Mouse (Mus musculus) skeletal muscle tissue, adult 2 months (tissue): ENCODE data around the gene Cpa4.
A peak's percentile ranks its signal among the peaks of the same experiment; 100 is the strongest.

Experiments used
- DNase-seq: peaks from one replicate; pipeline ENCODE4 v3.0.0-alpha.2; 2012; ENCODE audit warnings: low read depth, low spot score

Gene Cpa4

GRCm38 (mm10) chr6:30591851-30592404 lies 23.8 kb downstream of the Cpa4 start:
- DNase-seq, result no peak

- no peak for DNase-seq
Measured at GRCm38 (mm10) chr6:30592417-30592974, 24.3 kb downstream of the Cpa4 start.

GRCm38 (mm10) chr6:30594364-30594763 lies 26.2 kb downstream of the Cpa4 start:
- DNase-seq, result no peak

GRCm38 (mm10) chr6:30596230-30596898 lies 28.2 kb downstream of the Cpa4 start:
- DNase-seq, result no peak

GRCm38 (mm10) chr6:30600033-30600432 lies 31.9 kb downstream of the Cpa4 start:
- DNase-seq, result no peak

GRCm38 (mm10) chr6:30600995-30601394 lies 32.8 kb downstream of the Cpa4 start:
- DNase-seq, result no peak

GRCm38 (mm10) chr6:30604342-30604867 lies 36.2 kb downstream of the Cpa4 start:
- DNase-seq, result no peak

GRCm38 (mm10) chr6:30605111-30605510 lies 36.9 kb downstream of the Cpa4 start:
- no peak for DNase-seq

GRCm38 (mm10) chr6:30605672-30606071 lies 37.5 kb downstream of the Cpa4 start:
- no peak for DNase-seq

- DNase-seq, result no peak
Measured at GRCm38 (mm10) chr6:30610710-30611109, 42.5 kb downstream of the Cpa4 start, which contains the start of gene Cpa5. TSS of gene Cpa5 (plus strand) at chr6:30611010.

- no peak for DNase-seq
Measured at GRCm38 (mm10) chr6:30611212-30611611, 43.0 kb downstream of the Cpa4 start.

GRCm38 (mm10) chr6:30614251-30614650 lies 46.1 kb downstream of the Cpa4 start:
- DNase-seq, result no peak

GRCm38 (mm10) chr6:30615741-30616140 lies 47.6 kb downstream of the Cpa4 start:
- no peak for DNase-seq

GRCm38 (mm10) chr6:30616491-30616941 lies 48.3 kb downstream of the Cpa4 start:
- no peak for DNase-seq

- DNase-seq, result no peak
Measured at GRCm38 (mm10) chr6:30617020-30617958, 49.1 kb downstream of the Cpa4 start.

GRCm38 (mm10) chr6:30617959-30618590 lies 49.9 kb downstream of the Cpa4 start:
- no peak for DNase-seq

GRCm38 (mm10) chr6:30618735-30619134 lies 50.6 kb downstream of the Cpa4 start:
- peak; percentile 50 for DNase-seq

GRCm38 (mm10) chr6:30619606-30620005 lies 51.4 kb downstream of the Cpa4 start:
- no peak for DNase-seq

GRCm38 (mm10) chr6:30620591-30620990 lies 52.4 kb downstream of the Cpa4 start:
- peak; percentile 69 for DNase-seq

- DNase-seq, result no peak
Measured at GRCm38 (mm10) chr6:30620994-30621393, 52.8 kb downstream of the Cpa4 start.

- no peak for DNase-seq
Measured at GRCm38 (mm10) chr6:30621986-30622389, 53.8 kb downstream of the Cpa4 start.
